Mouse (Mus musculus): ENCODE results near the gene Ada. TPM values are rescaled to one million over a fixed set of nuclear protein-coding genes. Genes with fewer than 3 reads are reported as not detected.

Ada gene
- polyA plus RNA-seq, 1 experiment = 2.4 TPM

DNA sequence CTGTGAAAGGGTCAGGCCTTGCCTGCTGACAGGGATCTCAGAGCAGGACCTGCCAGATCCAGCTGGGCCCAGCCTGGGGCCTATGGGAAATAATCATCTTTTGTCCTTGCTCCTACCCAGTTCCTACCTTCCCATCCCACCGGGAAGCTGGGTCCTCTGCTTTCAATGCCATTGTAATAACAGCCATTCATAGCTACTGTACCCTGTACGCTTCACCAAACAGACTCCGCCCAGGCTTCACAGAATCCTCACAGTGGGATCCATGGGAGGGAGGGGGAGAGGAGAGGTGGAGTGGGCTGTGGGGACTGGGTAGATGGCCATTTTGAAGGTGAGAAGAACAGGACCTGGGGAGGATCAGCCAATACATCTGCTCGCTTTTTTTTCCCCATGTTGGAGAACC lies 28.9 kb upstream of the Ada start:
- no peak for DNase-seq
- Histone ChIP-seq H3K27ac (ENCODE audit: insufficient read depth, low read depth, low read length) (no peak overlapping the region), H3K36me3 (ENCODE audit: control insufficient read depth, insufficient read depth, low read length) (no peaks in the 10 kb centered on the region), H3K4me1 (ENCODE audit: control insufficient read depth, insufficient read depth, low read length) (no peaks in the 10 kb centered on the region), H3K4me3 (ENCODE audit: insufficient read depth, low read depth, low read length) (no peak overlapping the region), H3K27me3 (replicated peaks; ENCODE audit: control insufficient read depth, insufficient read depth, low read length) (no peaks in the 10 kb centered on the region)
- TF ChIP-seq CTCF (conservative IDR thresholded peaks at IDR 0.05; ENCODE audit: insufficient read depth, insufficient read length, low read depth, low read length) (no peak), POLR2A (IDR thresholded peaks at IDR 0.05; ENCODE audit: low read depth, low read length) (no peak)
- WGBS = 75% methylated on average over 4 of the region's 4 CpGs

DNA sequence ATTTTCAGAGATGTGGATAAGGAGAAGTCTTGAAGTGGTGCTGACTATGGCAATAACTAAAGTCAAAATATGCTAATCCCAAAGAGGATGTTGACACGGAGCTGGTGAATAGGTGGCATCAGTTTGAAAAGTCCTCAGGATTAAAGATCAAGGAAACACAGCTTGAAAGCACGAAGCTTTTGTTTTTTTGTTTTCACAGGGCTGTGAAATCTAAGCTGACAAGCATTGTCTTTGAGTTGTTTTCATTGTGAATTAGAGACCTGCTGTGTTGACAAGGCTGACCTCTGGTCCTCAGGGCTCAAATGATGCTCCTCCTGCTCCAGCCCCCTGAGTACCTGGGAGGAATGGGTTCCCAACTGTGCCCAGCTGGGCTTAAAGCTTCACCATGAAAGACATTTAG lies 27.0 kb upstream of the Ada start:
- WGBS = 32% methylated on average over 2 of the region's 2 CpGs
- H3K27ac ChIP-seq (ENCODE audit: insufficient read depth, low read depth, low read length) = no peak overlapping the region
- TF ChIP-seq CTCF (conservative IDR thresholded peaks at IDR 0.05; ENCODE audit: insufficient read depth, insufficient read length, low read depth, low read length) (no peak), POLR2A (IDR thresholded peaks at IDR 0.05; ENCODE audit: low read depth, low read length) (no peak)
- H3K4me3 ChIP-seq (ENCODE audit: insufficient read depth, low read depth, low read length) = no peak overlapping the region
- DNase-seq = no peak
- no peaks in the 10 kb centered on the region for H3K27me3 ChIP-seq (replicated peaks; ENCODE audit: control insufficient read depth, insufficient read depth, low read length)
- H3K4me1 ChIP-seq (ENCODE audit: control insufficient read depth, insufficient read depth, low read length) = no peaks in the 10 kb centered on the region
- no peaks in the 10 kb centered on the region for H3K36me3 ChIP-seq (ENCODE audit: control insufficient read depth, insufficient read depth, low read length)

DNA sequence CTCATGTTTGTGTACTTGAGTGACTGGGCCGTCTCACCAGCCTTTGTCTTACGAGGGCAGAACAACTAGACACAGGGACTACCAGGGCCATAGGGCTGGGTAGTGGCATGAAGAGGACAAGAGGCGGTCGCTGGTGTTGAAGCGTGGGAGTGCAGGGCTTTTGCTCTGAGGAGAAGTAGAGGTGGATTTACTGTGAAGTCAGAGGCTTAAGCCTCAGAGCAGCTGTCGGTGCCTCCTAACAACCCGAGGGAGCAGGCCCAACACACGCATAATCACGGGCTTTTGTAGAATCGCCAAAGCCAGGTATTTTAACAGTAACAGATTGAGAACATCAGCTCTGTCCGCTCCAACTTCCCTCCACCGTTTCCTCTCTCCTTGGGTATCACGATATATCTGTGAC lies 26.6 kb upstream of the Ada start:
- Histone ChIP-seq H3K36me3 (ENCODE audit: control insufficient read depth, insufficient read depth, low read length) (no peaks in the 10 kb centered on the region), H3K4me3 (ENCODE audit: insufficient read depth, low read depth, low read length) (no peak overlapping the region), H3K27ac (ENCODE audit: insufficient read depth, low read depth, low read length) (no peak overlapping the region), H3K27me3 (replicated peaks; ENCODE audit: control insufficient read depth, insufficient read depth, low read length) (no peaks in the 10 kb centered on the region), H3K4me1 (ENCODE audit: control insufficient read depth, insufficient read depth, low read length) (no peaks in the 10 kb centered on the region)
- TF ChIP-seq POLR2A (IDR thresholded peaks at IDR 0.05; ENCODE audit: low read depth, low read length) = no peak
- TF ChIP-seq CTCF (conservative IDR thresholded peaks at IDR 0.05; ENCODE audit: insufficient read depth, insufficient read length, low read depth, low read length) = no peak
- no peak for DNase-seq
- WGBS = 39% methylated on average over 13 of the region's 13 CpGs

DNA sequence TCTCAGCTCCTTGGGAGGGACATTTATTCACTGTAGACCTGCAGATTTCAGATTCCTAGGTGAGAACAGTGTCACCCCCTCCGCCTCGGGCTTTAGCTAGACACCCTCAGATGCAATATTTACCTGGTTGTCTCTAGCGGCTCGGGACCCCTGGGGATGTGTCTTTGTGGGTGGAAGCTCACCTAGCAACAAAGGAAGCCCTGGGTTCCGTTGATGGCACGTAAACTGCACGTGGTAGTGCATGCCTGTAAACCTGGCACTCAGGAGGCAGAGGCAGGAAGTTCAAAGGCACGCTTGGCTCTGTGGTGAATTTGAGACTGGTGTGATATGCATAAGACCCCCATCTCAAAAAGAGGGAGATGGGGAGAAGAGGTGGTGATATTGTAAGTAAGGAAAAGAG lies 20.7 kb upstream of the Ada start:
- TF ChIP-seq CTCF (conservative IDR thresholded peaks at IDR 0.05; ENCODE audit: insufficient read depth, insufficient read length, low read depth, low read length) (no peak), POLR2A (IDR thresholded peaks at IDR 0.05; ENCODE audit: low read depth, low read length) (no peak)
- no peak overlapping the region for H3K4me3 ChIP-seq (ENCODE audit: insufficient read depth, low read depth, low read length)
- H3K4me1 ChIP-seq (ENCODE audit: control insufficient read depth, insufficient read depth, low read length) = no peaks in the 10 kb centered on the region
- no peak for DNase-seq
- no peaks in the 10 kb centered on the region for H3K36me3 ChIP-seq (ENCODE audit: control insufficient read depth, insufficient read depth, low read length)
- H3K27ac ChIP-seq (ENCODE audit: insufficient read depth, low read depth, low read length) = no peak overlapping the region
- WGBS = 87% methylated on average over 8 of the region's 8 CpGs
- H3K27me3 ChIP-seq (replicated peaks; ENCODE audit: control insufficient read depth, insufficient read depth, low read length) = no peaks in the 10 kb centered on the region

DNA sequence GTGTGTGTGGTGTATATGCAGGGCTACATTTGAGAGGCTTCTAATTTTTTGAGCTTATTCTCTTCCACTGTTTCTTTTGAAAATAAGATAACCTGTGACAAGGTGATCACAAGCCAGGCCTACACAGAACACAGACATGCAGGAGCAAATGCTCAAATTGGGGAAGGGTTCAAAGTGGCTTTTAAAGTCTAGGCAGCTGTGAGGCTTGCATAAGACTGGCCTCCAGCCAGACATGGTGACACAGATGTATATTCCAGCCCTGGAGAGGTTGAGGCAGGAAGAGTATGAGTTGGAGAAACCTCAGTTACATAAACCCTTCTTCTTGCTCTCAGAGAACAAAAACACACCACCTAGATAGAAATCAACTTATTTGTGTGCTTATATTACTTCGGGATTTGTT lies 16.9 kb upstream of the Ada start:
- H3K27me3 ChIP-seq (replicated peaks; ENCODE audit: control insufficient read depth, insufficient read depth, low read length) = no peaks in the 10 kb centered on the region
- H3K27ac ChIP-seq (ENCODE audit: insufficient read depth, low read depth, low read length) = no peak overlapping the region
- no peaks in the 10 kb centered on the region for H3K4me1 ChIP-seq (ENCODE audit: control insufficient read depth, insufficient read depth, low read length)
- DNase-seq = no peak
- TF ChIP-seq CTCF (conservative IDR thresholded peaks at IDR 0.05; ENCODE audit: insufficient read depth, insufficient read length, low read depth, low read length) = no peak
- TF ChIP-seq POLR2A (IDR thresholded peaks at IDR 0.05; ENCODE audit: low read depth, low read length) = no peak
- H3K36me3 ChIP-seq (ENCODE audit: control insufficient read depth, insufficient read depth, low read length) = no peaks in the 10 kb centered on the region
- no peak overlapping the region for H3K4me3 ChIP-seq (ENCODE audit: insufficient read depth, low read depth, low read length)
- WGBS = 74% methylated on average over 1 of the region's 1 CpGs

DNA sequence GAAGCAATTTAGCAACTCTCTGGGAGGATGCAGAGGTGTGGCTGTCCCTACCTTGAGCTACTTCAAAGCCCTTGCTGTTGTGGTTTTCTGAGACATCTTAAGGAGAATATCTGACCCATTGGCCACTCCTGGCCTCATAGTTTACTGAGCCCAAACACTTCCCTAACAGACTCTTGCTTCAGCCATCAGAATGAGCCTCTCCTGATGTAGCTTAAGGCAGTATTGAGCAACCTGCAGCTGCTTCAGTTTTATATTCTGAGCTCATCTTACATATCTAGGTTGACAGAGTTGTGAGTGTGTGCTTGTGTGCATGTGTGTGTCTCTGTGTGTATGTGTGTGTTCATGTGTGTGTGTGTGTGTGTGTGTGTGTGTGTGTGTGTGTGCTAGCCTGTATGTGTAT lies 16.2 kb upstream of the Ada start:
- H3K27me3 ChIP-seq (replicated peaks; ENCODE audit: control insufficient read depth, insufficient read depth, low read length) = no peaks in the 10 kb centered on the region
- DNase-seq = no peak
- H3K36me3 ChIP-seq (ENCODE audit: control insufficient read depth, insufficient read depth, low read length) = no peaks in the 10 kb centered on the region
- no peak overlapping the region for H3K27ac ChIP-seq (ENCODE audit: insufficient read depth, low read depth, low read length)
- no peak overlapping the region for H3K4me3 ChIP-seq (ENCODE audit: insufficient read depth, low read depth, low read length)
- TF ChIP-seq CTCF (conservative IDR thresholded peaks at IDR 0.05; ENCODE audit: insufficient read depth, insufficient read length, low read depth, low read length) = no peak
- no peak for TF ChIP-seq POLR2A (IDR thresholded peaks at IDR 0.05; ENCODE audit: low read depth, low read length)
- no peaks in the 10 kb centered on the region for H3K4me1 ChIP-seq (ENCODE audit: control insufficient read depth, insufficient read depth, low read length)

DNA sequence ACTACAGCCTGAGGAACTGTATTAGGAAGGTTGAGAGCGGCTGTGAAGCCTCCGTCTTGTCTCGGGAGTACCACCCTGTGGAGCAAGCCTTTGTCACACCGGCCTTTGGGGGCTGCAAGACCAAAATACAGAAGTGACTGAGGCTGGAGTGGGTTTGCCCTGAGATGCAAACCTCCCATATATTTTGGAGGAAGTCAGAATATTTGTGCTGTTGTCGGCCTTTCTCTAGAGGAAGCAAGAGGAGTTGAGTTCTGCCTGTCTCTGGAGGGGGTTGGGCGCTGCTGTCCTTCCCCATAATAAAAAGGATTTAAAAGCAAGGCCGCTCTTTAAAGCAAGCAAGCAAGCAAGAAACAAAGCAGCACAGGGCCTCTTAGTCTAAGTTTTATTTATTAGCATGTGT lies 11.4 kb upstream of the Ada start:
- Histone ChIP-seq H3K27me3 (replicated peaks; ENCODE audit: control insufficient read depth, insufficient read depth, low read length) (no peaks in the 10 kb centered on the region), H3K27ac (ENCODE audit: insufficient read depth, low read depth, low read length) (no peak overlapping the region), H3K36me3 (ENCODE audit: control insufficient read depth, insufficient read depth, low read length) (no peaks in the 10 kb centered on the region), H3K4me1 (ENCODE audit: control insufficient read depth, insufficient read depth, low read length) (no peaks in the 10 kb centered on the region), H3K4me3 (ENCODE audit: insufficient read depth, low read depth, low read length) (no peak overlapping the region)
- TF ChIP-seq POLR2A (IDR thresholded peaks at IDR 0.05; ENCODE audit: low read depth, low read length) = no peak
- TF ChIP-seq CTCF (conservative IDR thresholded peaks at IDR 0.05; ENCODE audit: insufficient read depth, insufficient read length, low read depth, low read length) = no peak
- 81% methylated on average over 7 of the region's 7 CpGs for WGBS
- no peak for DNase-seq

DNA sequence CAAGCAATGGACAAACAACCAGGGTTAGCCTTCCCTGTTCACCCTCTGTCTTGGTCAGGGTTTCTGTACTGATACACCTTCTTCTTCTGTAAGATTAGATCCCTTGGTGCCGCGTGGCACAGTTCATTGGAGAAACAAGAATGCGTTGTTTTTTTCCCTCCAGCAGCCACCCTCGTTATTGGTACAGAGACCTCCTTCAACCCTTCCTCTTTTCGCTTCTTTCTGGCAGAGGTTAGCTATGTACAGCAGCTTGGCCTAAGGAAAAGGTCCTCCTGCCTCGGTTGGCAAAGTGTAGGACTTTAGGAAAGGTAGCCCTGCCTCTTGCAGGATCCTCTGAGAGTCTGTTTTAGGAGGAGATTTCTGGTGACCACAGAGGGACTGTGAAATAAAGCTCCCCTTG lies 10.6 kb upstream of the Ada start:
- TF ChIP-seq POLR2A (IDR thresholded peaks at IDR 0.05; ENCODE audit: low read depth, low read length) (no peak), CTCF (conservative IDR thresholded peaks at IDR 0.05; ENCODE audit: insufficient read depth, insufficient read length, low read depth, low read length) (no peak)
- no peak for DNase-seq
- no peak overlapping the region for H3K27ac ChIP-seq (ENCODE audit: insufficient read depth, low read depth, low read length)
- no peaks in the 10 kb centered on the region for H3K27me3 ChIP-seq (replicated peaks; ENCODE audit: control insufficient read depth, insufficient read depth, low read length)
- no peaks in the 10 kb centered on the region for H3K4me1 ChIP-seq (ENCODE audit: control insufficient read depth, insufficient read depth, low read length)
- WGBS = 81% methylated on average over 6 of the region's 6 CpGs
- H3K36me3 ChIP-seq (ENCODE audit: control insufficient read depth, insufficient read depth, low read length) = no peaks in the 10 kb centered on the region
- H3K4me3 ChIP-seq (ENCODE audit: insufficient read depth, low read depth, low read length) = no peak overlapping the region
